Mouse (Mus musculus) thymus, adult 2 months (tissue): ENCODE measurements at regions not wholly inside any gene's neighbourhood (a gene's known extent, or its start where the extent isn't known, plus 50 kb on each side); places are given as distances from the start of the nearest gene placed in this dataset.

ENCODE experiments used
- CTCF ChIP-seq: fragments of 200-500 bp; IDR thresholded peaks from 2 replicates; pipeline ENCODE4 v1.5.1; 2012; ENCODE audit warnings: mild to moderate bottlenecking, control low read depth, low read length, moderate library complexity, borderline replicate concordance; ENCODE audit not compliant: control insufficient read depth, poor library complexity, insufficient read depth; ENCODE audit errors: extremely low read depth
- POLR2A ChIP-seq: fragments of 200-500 bp; IDR thresholded peaks from 2 replicates; pipeline ENCODE4 v1.6.1; 2012; ENCODE audit warnings: mild to moderate bottlenecking, low read length, control low read depth, moderate library complexity; ENCODE audit not compliant: control insufficient read depth, poor library complexity, insufficient read depth; ENCODE audit errors: extremely low read depth

DNA sequence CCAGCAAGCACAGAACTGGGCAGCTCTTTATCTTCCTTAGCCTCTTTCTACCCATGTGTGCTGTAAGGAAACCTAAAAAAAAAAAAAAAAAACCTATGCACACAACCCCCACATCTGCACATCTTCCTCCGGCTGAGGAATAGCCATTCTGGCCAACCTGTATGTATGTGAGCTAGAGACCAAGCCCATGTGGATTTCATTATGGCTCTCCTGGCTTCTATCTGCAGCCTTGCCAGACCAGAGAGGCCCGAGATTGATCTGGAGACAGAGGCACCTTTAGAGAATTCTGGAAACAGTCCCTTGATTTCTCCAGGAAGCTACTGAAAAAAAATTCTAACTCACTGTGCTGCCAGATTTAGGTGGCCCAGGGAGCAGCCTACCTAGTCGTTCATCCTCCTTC, 281.5 kb upstream of the Mki67 start:
- no peak for TF ChIP-seq POLR2A
- TF ChIP-seq CTCF: no peak
